Mouse (Mus musculus) fibroblast of lung, adult 2 months (primary cell): ENCODE measurements around the gene Chrna1.

ENCODE experiments used
- DNase-seq: peaks from one replicate; pipeline ENCODE4 v3.0.0-alpha.2; 2011; ENCODE audit warnings: low read depth

Chrna1 gene

DNA sequence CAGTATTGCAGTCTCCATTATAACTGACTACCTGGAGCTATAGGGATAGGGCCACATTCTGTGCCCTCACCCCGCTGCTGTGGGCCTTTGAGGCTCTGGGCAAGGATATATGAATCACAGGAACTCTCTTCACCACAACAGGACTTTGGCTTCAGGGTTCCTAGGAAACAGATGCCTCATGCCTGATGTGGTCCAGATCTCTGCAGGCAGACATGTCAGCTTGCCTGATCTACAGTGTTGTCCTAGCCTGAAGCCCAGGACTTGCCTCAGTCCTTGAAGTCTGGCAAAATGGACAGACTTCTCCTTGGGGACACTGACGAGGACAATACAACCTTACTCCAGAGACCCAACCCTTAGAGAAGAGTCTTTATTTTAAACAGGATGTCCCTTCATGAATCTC lies 61.8 kb downstream of the Chrna1 start:
- no peak for DNase-seq

DNA sequence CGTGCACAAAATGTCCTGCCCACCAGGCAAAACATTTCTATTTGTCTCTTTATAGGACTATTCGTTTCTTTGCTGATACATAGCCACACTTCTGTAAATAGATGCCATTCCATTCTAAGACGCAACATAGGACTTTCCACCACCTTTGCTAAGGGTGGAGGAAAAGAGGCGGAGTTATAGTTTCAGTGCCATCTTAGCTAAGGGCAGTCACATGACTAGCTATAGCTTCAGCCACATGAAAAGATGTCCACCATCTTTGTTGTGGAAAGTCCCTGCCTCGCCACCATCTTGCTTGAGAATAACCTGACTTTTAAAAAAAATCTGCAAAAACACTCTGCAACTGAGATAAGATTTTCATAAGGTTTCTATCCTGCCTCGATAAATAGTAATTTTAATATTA lies 66.0 kb downstream of the Chrna1 start:
- no peak for DNase-seq
